Mouse (Mus musculus): ENCODE measurements around the gene Cgn.

Cgn gene

GRCm38 (mm10) chr3:94786367-94786835 lies at the start of gene Cgn:
Gene Cgn, minus strand, starts transcription at chr3:94786492.
- peak; percentile 92 for DNase-seq (ENCODE audit: low read depth, low spot score)

DNA sequence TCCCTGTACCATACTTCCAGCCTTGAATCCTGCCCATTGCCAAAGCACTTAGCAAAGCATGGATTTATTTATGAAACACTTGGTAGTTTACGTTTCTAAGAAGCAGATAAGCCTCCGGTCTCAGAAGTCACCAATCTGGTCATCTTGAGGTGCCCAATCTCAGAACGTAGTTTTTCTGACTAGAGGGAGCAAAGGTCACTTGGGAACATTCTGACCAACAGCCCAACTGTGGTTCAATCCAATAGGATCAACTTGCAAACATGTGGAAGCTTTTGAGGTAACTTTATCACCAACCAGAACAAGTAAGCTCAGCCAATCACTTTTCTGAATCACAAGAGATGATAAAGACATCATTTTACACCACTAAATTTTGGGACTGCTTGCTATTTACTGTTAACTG lies 49.1 kb upstream of the Cgn start:
- DNase-seq (ENCODE audit: low read depth, low spot score), result no peak

- no peak for DNase-seq (ENCODE audit: low read depth, low spot score)
These were observed 47.1 kb upstream of the Cgn start for GRCm38 (mm10) chr3:94833358-94833757.

GRCm38 (mm10) chr3:94832701-94833100 lies 46.4 kb upstream of the Cgn start:
- DNase-seq (ENCODE audit: low read depth, low spot score), result no peak

- DNase-seq (ENCODE audit: low read depth, low spot score), result no peak
These were observed 45.8 kb upstream of the Cgn start for GRCm38 (mm10) chr3:94832100-94832499.

DNA sequence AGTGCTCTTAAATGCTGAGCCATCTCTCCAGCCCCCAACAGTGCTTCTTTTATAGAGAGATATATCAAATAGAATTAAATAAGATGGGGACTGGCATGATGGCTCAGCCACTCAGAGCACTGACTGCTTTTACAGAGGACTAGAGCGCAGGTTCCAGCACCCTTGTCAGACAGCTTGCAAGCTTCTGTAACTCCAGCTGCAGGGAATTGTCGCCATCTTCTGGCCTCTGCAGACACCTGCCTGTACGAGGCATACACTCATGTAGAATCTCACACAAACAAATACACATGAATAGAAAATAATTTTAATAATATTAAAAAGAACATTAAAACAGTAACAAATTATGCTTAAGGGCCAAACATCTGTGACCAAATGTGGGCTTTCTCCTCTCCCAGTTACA lies 37.8 kb upstream of the Cgn start:
- no peak for DNase-seq (ENCODE audit: low read depth, low spot score)

DNA sequence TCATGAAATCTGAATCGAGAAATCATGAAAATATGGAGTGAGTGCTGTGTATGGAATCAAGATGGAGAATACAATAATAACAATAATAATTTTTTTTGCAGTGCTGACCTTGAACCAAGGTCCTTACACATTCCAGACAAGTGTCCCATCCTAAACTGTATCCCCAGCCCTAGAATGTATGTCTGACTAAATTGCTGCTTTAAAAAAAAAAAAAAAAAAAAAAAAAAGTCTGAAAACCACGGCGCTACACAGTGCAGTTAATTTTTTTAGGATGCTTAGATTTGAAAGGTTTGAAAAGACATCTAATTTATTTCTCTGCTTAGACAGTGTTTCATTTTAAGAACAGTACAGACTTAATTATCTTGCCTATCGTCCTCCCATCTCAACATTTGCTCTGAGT lies 35.8 kb upstream of the Cgn start:
- no peak for DNase-seq (ENCODE audit: low read depth, low spot score)

GRCm38 (mm10) chr3:94821008-94821638 lies 34.8 kb upstream of the Cgn start:
- no peak for DNase-seq (ENCODE audit: low read depth, low spot score)

DNA sequence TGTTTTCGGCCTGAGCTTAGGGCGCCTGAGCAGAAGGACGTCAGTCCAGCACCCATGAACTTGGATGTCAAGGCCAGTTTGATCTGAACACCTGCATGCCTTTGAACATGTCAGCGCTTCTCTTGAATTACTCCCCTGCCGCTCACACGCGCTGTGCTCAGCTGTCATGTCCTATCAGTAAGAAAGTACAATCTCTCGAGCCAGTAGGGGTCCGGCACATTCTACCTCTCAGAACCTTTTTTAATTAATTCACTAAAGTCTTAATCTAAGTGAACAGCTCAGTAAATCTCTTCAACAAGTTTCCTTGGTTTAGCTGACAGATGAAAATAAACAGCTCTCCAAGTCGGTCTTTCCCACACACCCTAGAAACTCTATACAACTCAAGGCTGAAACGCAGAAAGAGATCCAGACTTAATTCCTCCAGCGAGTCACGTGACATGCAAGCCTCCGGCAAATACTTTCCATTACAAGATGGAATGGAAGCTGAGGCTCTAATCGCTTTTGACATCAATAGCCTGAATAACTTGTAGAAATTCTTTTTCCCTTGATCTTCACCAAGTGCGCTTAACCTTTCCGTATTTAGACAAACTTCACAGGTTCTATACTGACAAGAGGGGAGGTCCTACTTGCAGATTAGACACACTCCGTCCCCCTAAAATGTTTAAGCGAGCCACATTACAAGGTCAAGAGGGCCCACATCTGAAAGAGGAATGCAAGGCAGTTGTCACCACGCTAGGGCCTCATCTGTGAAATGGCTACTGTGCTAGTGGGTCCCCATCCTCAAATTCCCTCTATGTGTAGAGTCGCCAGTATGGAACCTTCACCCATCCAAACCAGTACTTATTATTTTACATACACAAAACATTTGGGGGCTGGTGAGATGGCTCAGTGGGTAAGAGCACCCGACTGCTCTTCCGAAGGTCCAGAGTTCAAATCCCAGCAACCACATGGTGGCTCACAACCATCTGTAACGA lies 33.4 kb upstream of the Cgn start:
- DNase-seq (ENCODE audit: low read depth, low spot score), result no peak

DNA sequence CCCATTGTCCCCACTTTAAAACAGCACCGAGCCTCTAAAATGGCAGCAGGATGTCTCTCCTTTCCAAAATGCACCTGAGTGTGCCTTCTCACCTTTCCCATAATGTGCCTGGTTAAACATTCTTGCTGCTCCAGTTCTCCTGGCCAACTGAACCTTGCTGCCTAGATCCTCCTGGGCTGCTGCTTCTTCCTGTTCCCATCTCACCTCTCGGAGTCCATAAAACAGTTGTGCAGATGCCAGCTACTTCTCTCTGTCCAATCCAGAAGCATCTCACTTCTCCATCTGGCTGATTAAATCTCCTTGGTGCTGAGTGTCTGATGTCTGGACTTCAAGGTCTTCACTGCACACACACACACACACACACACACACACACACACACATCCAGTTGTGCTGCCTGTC lies 31.4 kb upstream of the Cgn start:
- DNase-seq (ENCODE audit: low read depth, low spot score), result no peak

GRCm38 (mm10) chr3:94815603-94816002 lies 29.3 kb upstream of the Cgn start:
- DNase-seq (ENCODE audit: low read depth, low spot score), result no peak

GRCm38 (mm10) chr3:94814663-94815062 lies 28.4 kb upstream of the Cgn start:
- no peak for DNase-seq (ENCODE audit: low read depth, low spot score)

- DNase-seq (ENCODE audit: low read depth, low spot score), result no peak
These were observed 27.8 kb upstream of the Cgn start for GRCm38 (mm10) chr3:94814063-94814462.

GRCm38 (mm10) chr3:94813651-94814050 lies 27.4 kb upstream of the Cgn start:
- DNase-seq (ENCODE audit: low read depth, low spot score), result no peak

- no peak for DNase-seq (ENCODE audit: low read depth, low spot score)
These were observed 25.3 kb upstream of the Cgn start for GRCm38 (mm10) chr3:94811628-94812027.

DNA sequence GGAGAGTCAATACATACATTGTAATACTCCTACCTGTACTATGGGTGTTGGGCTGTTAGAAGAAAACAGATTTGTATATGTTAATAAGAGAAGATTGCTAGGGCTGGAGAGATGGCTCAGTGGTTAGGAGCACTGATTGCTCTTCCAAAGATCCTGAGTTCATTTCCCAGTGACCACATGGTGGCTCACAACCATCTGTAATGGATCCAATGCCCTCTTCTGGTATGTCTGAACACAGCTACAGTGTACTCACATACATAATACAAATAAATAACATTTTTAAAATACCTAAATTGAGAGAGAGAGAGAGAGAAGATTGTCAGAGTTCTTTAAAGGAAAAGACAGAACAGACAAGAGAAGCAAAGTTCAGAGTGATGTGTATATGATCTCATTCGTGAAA lies 22.0 kb upstream of the Cgn start:
- DNase-seq (ENCODE audit: low read depth, low spot score), result no peak

DNA sequence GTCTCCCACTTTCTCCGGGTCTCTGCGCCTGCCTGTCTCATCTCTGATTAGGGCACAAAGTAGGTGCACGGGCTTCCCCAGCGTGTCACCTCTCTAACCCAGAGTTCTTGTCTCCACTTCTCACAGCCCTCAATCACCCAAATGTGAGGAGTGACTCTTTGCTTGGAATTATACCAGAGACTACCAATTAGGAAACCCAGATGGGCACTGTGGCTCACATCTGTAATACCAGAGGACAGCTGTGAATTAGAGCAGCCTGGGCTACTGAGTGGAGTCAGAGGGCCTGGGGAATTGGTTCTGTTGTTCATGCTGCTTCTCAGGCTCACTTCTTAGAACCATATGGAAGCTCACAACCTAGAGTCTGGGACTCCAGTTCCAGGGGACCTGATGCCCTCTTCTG lies 18.7 kb upstream of the Cgn start:
- no peak for DNase-seq (ENCODE audit: low read depth, low spot score)

DNA sequence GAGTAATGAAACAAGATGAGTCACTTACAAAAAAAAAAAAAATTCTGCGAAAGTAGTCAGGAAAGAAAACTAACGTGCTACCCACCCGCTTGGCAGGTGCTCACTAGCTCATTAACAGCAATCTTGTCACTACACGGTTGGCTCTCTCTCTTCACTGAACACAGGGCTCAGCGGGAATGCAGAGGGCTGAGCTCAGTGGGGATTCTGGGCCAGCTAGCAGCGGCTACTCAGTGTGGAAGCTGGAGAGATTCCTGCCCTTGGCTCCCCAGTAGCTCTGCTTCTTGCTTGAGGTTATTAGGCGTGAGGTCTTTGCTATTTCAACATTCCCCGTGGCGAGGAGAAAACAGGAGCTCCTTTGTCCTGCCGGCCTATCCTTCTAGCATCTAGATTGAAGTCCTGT lies 17.9 kb upstream of the Cgn start:
- DNase-seq (ENCODE audit: low read depth, low spot score), result no peak

- DNase-seq (ENCODE audit: low read depth, low spot score), result no peak
These were observed 9.9 kb upstream of the Cgn start for GRCm38 (mm10) chr3:94796181-94796580.

DNA sequence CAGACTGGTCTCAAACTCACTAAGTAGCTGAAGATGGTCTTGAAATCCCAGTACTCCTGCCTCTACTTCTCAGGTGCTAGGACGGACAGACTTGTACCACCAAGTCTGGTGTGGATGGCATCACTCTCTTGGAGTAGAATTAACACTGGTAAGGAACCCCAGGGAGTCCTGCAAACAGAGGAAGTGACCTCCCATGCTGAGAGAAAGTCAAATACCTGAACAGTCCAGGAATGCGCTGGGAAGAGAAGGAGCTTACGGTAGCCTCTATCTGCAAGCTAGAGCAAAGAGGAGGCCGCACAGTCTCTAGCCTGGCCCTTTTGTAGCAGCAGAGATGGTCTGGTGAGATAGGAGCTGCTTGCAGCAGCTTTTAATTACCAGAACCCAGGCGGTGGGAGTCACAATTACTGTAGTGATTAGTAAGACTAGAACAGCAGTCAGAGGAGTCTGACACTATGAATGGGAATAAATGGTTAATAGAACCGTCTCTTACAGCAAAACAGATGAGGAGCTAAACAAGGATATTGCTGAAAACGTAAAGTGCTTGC lies 9.4 kb upstream of the Cgn start:
- DNase-seq (ENCODE audit: low read depth, low spot score), result no peak

- DNase-seq (ENCODE audit: low read depth, low spot score), result no peak
These were observed 8.1 kb upstream of the Cgn start for GRCm38 (mm10) chr3:94794359-94794758.

- DNase-seq (ENCODE audit: low read depth, low spot score), result no peak
These were observed 7.4 kb upstream of the Cgn start for GRCm38 (mm10) chr3:94793672-94794071.

DNA sequence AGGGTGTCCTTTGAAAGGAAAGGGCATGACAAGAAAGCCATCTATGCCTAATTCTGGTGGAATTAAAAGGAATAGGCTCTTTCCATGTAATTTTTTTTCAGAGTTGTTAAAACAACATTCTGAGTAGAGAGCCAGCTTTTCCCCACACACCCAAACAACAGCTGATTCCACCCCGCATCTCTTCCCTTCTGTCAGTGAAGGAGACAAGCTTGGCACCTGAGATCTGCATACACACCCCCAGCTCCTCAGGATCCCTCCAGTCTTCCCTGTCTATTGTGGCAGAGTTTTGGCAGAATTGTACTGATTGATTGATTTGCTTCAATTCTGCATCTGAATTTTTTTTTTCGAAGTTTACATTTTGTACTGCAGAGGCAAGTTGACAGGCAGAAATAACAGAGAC lies 6.0 kb upstream of the Cgn start:
- DNase-seq (ENCODE audit: low read depth, low spot score), result no peak

Data from retina, postnatal 7 days (tissue).